Comparison of ENCODE assay signal across 9 mouse cellular contexts in the genomic region with DNA sequence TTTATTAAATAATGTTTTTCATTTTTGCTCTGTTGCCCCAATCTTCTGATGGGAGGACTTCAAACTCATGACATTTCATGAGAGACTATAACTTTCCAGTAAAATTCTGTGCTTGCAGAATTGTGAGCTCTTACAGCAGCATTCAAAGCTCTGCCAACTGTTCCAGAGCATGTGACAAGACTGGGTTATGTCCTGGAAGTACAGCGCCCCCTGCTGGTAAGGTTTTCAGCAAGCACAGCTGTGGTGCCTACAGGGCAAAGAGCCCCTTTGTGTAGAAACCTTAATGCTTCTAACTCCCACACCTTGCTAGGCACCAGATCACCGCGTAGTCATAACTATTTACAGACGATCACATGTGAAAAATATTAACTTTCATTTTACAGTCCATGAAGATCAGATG.
DNase-seq lines count a peak whose midpoint lies in the region; ATAC-seq lines count a peak whose summit lies in the region.
"Had no signal": no experiment of that assay in that cellular context is flagged by ENCODE, and none has a peak within 500 bp of the region (broad histone marks: within the 10 kb centered on the region; RNA-seq: fewer than 3 reads in every experiment).

No protein-coding gene starts in this region.

- H3K9ac ChIP-seq in hindbrain, embryonic 13.5 days = no peak overlapping the region
- H3K9ac ChIP-seq: hindbrain, embryonic 15.5 days had no signal

- no peak overlapping the region for H3K4me3 ChIP-seq in hindbrain, embryonic 13.5 days
- H3K4me3 ChIP-seq: hindbrain, embryonic 15.5 days had no signal

- no peak overlapping the region for H3K4me2 ChIP-seq in hindbrain, embryonic 13.5 days
- H3K4me2 ChIP-seq: hindbrain, embryonic 15.5 days had no signal

- no peaks in the 10 kb centered on the region for H3K36me3 ChIP-seq in hindbrain, embryonic 13.5 days
- H3K36me3 ChIP-seq: hindbrain, embryonic 15.5 days had no signal

- H3K4me1 ChIP-seq in hindbrain, embryonic 13.5 days (replicated peaks) = 0 out of 2 replicates have a peak, but pooled peaks cover 4% of the 10 kb centered on the region
- H3K4me1 ChIP-seq: hindbrain, embryonic 15.5 days had no signal

- H3K27ac ChIP-seq in hindbrain, embryonic 13.5 days = no peak overlapping the region
- H3K27ac ChIP-seq: hindbrain, embryonic 15.5 days had no signal

- no peaks in the 10 kb centered on the region for H3K27me3 ChIP-seq in hindbrain, embryonic 13.5 days
- H3K27me3 ChIP-seq: hindbrain, embryonic 15.5 days had no signal

- no peaks in the 10 kb centered on the region for H3K9me3 ChIP-seq in hindbrain, embryonic 13.5 days
- H3K9me3 ChIP-seq: hindbrain, embryonic 15.5 days had no signal

- peak; percentile 97 for ATAC-seq in frontal cortex, adult (ENCODE audit: low TSS enrichment)
- peak; percentile 80; the same call in 1 of the 2 replicates for ATAC-seq in hindbrain, embryonic 13.5 days (ENCODE audit: low FRiP score)

- DNase-seq in MN1 (ENCODE audit: low spot score) = peak; percentile 18
- peak; percentile 23 to 26 for DNase-seq in cerebellum, adult 18-20 months
- peak; percentile 74 to 83 for DNase-seq in layer of hippocampus, postnatal 14 days (ENCODE audit: low spot score in 2 of 2)
- DNase-seq in lung, postnatal 36 days = peak; percentile 89
- peak; percentile 73 to 78 for DNase-seq in right cerebral cortex, postnatal 36 days (ENCODE audit: low spot score in 2 of 2)
- peak; percentile 58 to 77 for DNase-seq in urinary bladder, postnatal 36 days (ENCODE audit: low spot score in 2 of 2)

- 50% methylated on average over 4 of the region's 4 CpGs for WGBS in hindbrain, embryonic 13.5 days

Comparison
In these comparisons a context has a peak if more than half of its experiments do, and no peak if none do; other contexts are left out.
1. DNase-seq: peak in every context shown above with its lines; median percentile 89 in lung, postnatal 36 days; 78 in layer of hippocampus, postnatal 14 days; 76 in right cerebral cortex, postnatal 36 days; 68 in urinary bladder, postnatal 36 days; 24 in cerebellum, adult 18-20 months; 18 in MN1.